Mouse (Mus musculus) bone marrow, adult 2 months (tissue): ENCODE measurements around the gene Ttc23. TPM values are rescaled to one million over a fixed set of nuclear protein-coding genes. Genes with fewer than 3 reads are reported as not detected.

ENCODE experiments used
- H3K27ac ChIP-seq: fragments of 200-500 bp; 2 replicates; pipeline ENCODE4 v1.5.1; 2012; ENCODE audit warnings: low read depth, mild to moderate bottlenecking, control low read depth, inconsistent platforms, low read length; ENCODE audit not compliant: control insufficient read depth, poor library complexity, insufficient read depth
- H3K4me1 ChIP-seq: fragments of 200-500 bp; 2 replicates; pipeline ENCODE4 v1.6.1; 2011; ENCODE audit warnings: low read length; ENCODE audit not compliant: control insufficient read depth, insufficient read depth
- H3K4me3 ChIP-seq: fragments of 200-500 bp; replicated peaks from 2 replicates; pipeline ENCODE3; 2011; ENCODE audit warnings: mild to moderate bottlenecking, low read depth, low read length, control low read depth; ENCODE audit not compliant: control insufficient read depth
- CTCF ChIP-seq: fragments of 200-500 bp; IDR thresholded peaks from 2 replicates; pipeline ENCODE4 v1.5.1; 2011; ENCODE audit warnings: low read length, control low read depth; ENCODE audit not compliant: control insufficient read depth, insufficient read depth
- POLR2A ChIP-seq: fragments of 200-500 bp; IDR thresholded peaks from 2 replicates; pipeline ENCODE4 v1.6.1; 2011; ENCODE audit warnings: low read depth, mild to moderate bottlenecking, control low read depth, low read length, borderline replicate concordance; ENCODE audit not compliant: control insufficient read depth
- WGBS: fragments of 180-500 bp; shearing (Covaris S2); methylation state at CpG from one replicate; pipeline ENCODE4 v1.1.7; 2018; 5-methylcytosine and 5-hydroxymethylcytosine counted together
- polyA plus RNA-seq: library from polyadenylated mRNA; stranded (reverse); fragments of >200 nt; gene quantifications from 2 replicates; pipeline ENCODE4 v1.2.4, GENCODE M21; 2011; ENCODE audit warnings: low replicate concordance; ENCODE audit not compliant: missing spikeins, insufficient read depth, insufficient read length

Gene Ttc23
- polyA plus RNA-seq, 1 experiment, result 13.0 TPM

- WGBS, result 78% methylated on average over 5 of the region's 5 CpGs
- Histone ChIP-seq H3K27ac (no peak overlapping the region), H3K4me3 (no peak overlapping the region), H3K4me1 (no peaks in the 10 kb centered on the region)
- TF ChIP-seq CTCF (no peak), POLR2A (no peak)
Measured at GRCm38 (mm10) chr7:67673656-67674055, 26.4 kb downstream of the Ttc23 start.

- WGBS, result 91% methylated on average over 16 of the region's 16 CpGs
- Histone ChIP-seq H3K4me3 (no peak overlapping the region), H3K27ac (no peak overlapping the region), H3K4me1 (no peaks in the 10 kb centered on the region)
- TF ChIP-seq POLR2A (no peak), CTCF (no peak)
Measured at GRCm38 (mm10) chr7:67678878-67679499, 31.8 kb downstream of the Ttc23 start.

GRCm38 (mm10) chr7:67681078-67681477 lies 33.9 kb downstream of the Ttc23 start:
- Histone ChIP-seq H3K4me1 (no peaks in the 10 kb centered on the region), H3K4me3 (no peak overlapping the region), H3K27ac (no peak overlapping the region)
- 79% methylated on average over 9 of the region's 9 CpGs for WGBS
- TF ChIP-seq POLR2A (no peak), CTCF (no peak)

GRCm38 (mm10) chr7:67683006-67683405 lies 35.8 kb downstream of the Ttc23 start:
- WGBS, result 82% methylated on average over 16 of the region's 16 CpGs
- Histone ChIP-seq H3K4me3 (no peak overlapping the region), H3K27ac (no peak overlapping the region), H3K4me1 (no peaks in the 10 kb centered on the region)
- TF ChIP-seq CTCF, result no peak

- TF ChIP-seq CTCF, result no peak
- no peak for TF ChIP-seq POLR2A
- no peaks in the 10 kb centered on the region for H3K4me1 ChIP-seq
- WGBS, result 90% methylated on average over 3 of the region's 3 CpGs
- H3K27ac ChIP-seq, result no peak overlapping the region
- H3K4me3 ChIP-seq, result no peak overlapping the region
Measured at GRCm38 (mm10) chr7:67686545-67686944, 39.3 kb downstream of the Ttc23 start.

GRCm38 (mm10) chr7:67688281-67688680 lies 41.1 kb downstream of the Ttc23 start:
- 65% methylated on average over 3 of the region's 3 CpGs for WGBS
- no peak for TF ChIP-seq CTCF
- no peak for TF ChIP-seq POLR2A
- no peaks in the 10 kb centered on the region for H3K4me1 ChIP-seq
- no peak overlapping the region for H3K4me3 ChIP-seq
- no peak overlapping the region for H3K27ac ChIP-seq

- WGBS, result 79% methylated on average over 7 of the region's 7 CpGs
- H3K4me3 ChIP-seq, result no peak overlapping the region
- TF ChIP-seq POLR2A, result no peak
- no peak for TF ChIP-seq CTCF
- no peaks in the 10 kb centered on the region for H3K4me1 ChIP-seq
- H3K27ac ChIP-seq, result no peak overlapping the region
Measured at GRCm38 (mm10) chr7:67689793-67690192, 42.6 kb downstream of the Ttc23 start.

- Histone ChIP-seq H3K4me1 (no peaks in the 10 kb centered on the region), H3K27ac (no peak overlapping the region), H3K4me3 (no peak overlapping the region)
- WGBS, result 75% methylated on average over 6 of the region's 6 CpGs
- no peak for TF ChIP-seq POLR2A
- TF ChIP-seq CTCF, result no peak
Measured at GRCm38 (mm10) chr7:67691036-67691435, 43.8 kb downstream of the Ttc23 start.

- 72% methylated on average over 3 of the region's 3 CpGs for WGBS
- Histone ChIP-seq H3K4me1 (no peaks in the 10 kb centered on the region), H3K4me3 (no peak overlapping the region), H3K27ac (no peak overlapping the region)
- TF ChIP-seq CTCF, result no peak
- no peak for TF ChIP-seq POLR2A
Measured at GRCm38 (mm10) chr7:67692141-67692540, 44.9 kb downstream of the Ttc23 start.
